Mouse (Mus musculus): ENCODE data around the gene Tmem120b.

Tmem120b gene

GRCm38 (mm10) chr5:123093077-123093633 lies 24.9 kb downstream of the Tmem120b start:
- DNase-seq (ENCODE audit: low read depth), result no peak

GRCm38 (mm10) chr5:123094238-123094991 lies 26.2 kb downstream of the Tmem120b start:
- no peak for DNase-seq (ENCODE audit: low read depth)

- no peak for DNase-seq (ENCODE audit: low read depth)
These were observed 28.1 kb downstream of the Tmem120b start for GRCm38 (mm10) chr5:123096299-123096698.

GRCm38 (mm10) chr5:123098487-123098886 lies 30.3 kb downstream of the Tmem120b start:
- no peak for DNase-seq (ENCODE audit: low read depth)

GRCm38 (mm10) chr5:123102376-123102775 lies 34.2 kb downstream of the Tmem120b start:
- DNase-seq (ENCODE audit: low read depth), result no peak

- DNase-seq (ENCODE audit: low read depth), result no peak
These were observed 35.3 kb downstream of the Tmem120b start for GRCm38 (mm10) chr5:123103556-123103955.

- no peak for DNase-seq (ENCODE audit: low read depth)
These were observed 36.6 kb downstream of the Tmem120b start for GRCm38 (mm10) chr5:123104769-123105168.

- no peak for DNase-seq (ENCODE audit: low read depth)
These were observed 41.4 kb downstream of the Tmem120b start for GRCm38 (mm10) chr5:123109452-123110203.

- no peak for DNase-seq (ENCODE audit: low read depth)
These were observed 42.1 kb downstream of the Tmem120b start for GRCm38 (mm10) chr5:123110296-123110721.

GRCm38 (mm10) chr5:123114109-123114508 lies 45.9 kb downstream of the Tmem120b start:
- DNase-seq (ENCODE audit: low read depth), result no peak

- peak; percentile 36 for DNase-seq (ENCODE audit: low read depth)
These were observed 46.7 kb downstream of the Tmem120b start for GRCm38 (mm10) chr5:123114924-123115323.

GRCm38 (mm10) chr5:123116080-123116479 lies 47.9 kb downstream of the Tmem120b start:
- no peak for DNase-seq (ENCODE audit: low read depth)

- peak; percentile 86 for DNase-seq (ENCODE audit: low read depth)
These were observed 49.0 kb downstream of the Tmem120b start for GRCm38 (mm10) chr5:123117257-123117656.

- peak; percentile 23 for DNase-seq (ENCODE audit: low read depth)
These were observed 49.6 kb downstream of the Tmem120b start for GRCm38 (mm10) chr5:123117773-123118172.

GRCm38 (mm10) chr5:123118826-123119225 lies 50.6 kb downstream of the Tmem120b start:
- DNase-seq (ENCODE audit: low read depth), result no peak

- no peak for DNase-seq (ENCODE audit: low read depth)
These were observed 52.5 kb downstream of the Tmem120b start for GRCm38 (mm10) chr5:123120624-123121215.

GRCm38 (mm10) chr5:123122181-123122580 lies 54.0 kb downstream of the Tmem120b start:
- DNase-seq (ENCODE audit: low read depth), result peak; percentile 71

- DNase-seq (ENCODE audit: low read depth), result no peak
These were observed 56.9 kb downstream of the Tmem120b start for GRCm38 (mm10) chr5:123125105-123125504.

- peak; percentile 76 for DNase-seq (ENCODE audit: low read depth)
These were observed 57.6 kb downstream of the Tmem120b start for GRCm38 (mm10) chr5:123125638-123126406.

GRCm38 (mm10) chr5:123127031-123127430 lies 58.8 kb downstream of the Tmem120b start:
- DNase-seq (ENCODE audit: low read depth), result no peak

GRCm38 (mm10) chr5:123128426-123129169 lies 60.4 kb downstream of the Tmem120b start:
- DNase-seq (ENCODE audit: low read depth), result peak; percentile 92

All from naive thymus-derived CD4-positive, alpha-beta T cell, adult 2 months (primary cell).